Mouse (Mus musculus) heart, embryonic 12.5 days (tissue): ENCODE results near the gene Lgsn. TPM values are rescaled to one million over a fixed set of nuclear protein-coding genes. Genes with fewer than 3 reads are reported as not detected.

Experiments
- ATAC-seq: fragments of 200-750 bp; cut with Nextera tagmentation; 2 replicates; pipeline ENCODE4 v1.8.0; 2017; ENCODE audit warnings: moderate TSS enrichment, moderate library complexity; ENCODE audit not compliant: insufficient number of reproducible peaks, low FRiP score
- H3K27ac ChIP-seq: fragments of 300-500 bp; sonication (generic); 2 replicates; pipeline ENCODE4 v1.5.1; 2016; ENCODE audit warnings: mild to moderate bottlenecking, moderate library complexity; ENCODE audit not compliant: poor library complexity, severe bottlenecking
- H3K27me3 ChIP-seq: fragments of 300-500 bp; sonication (generic); replicated peaks from 2 replicates; pipeline ENCODE4 v1.6.1; 2016; ENCODE audit warnings: mild to moderate bottlenecking, moderate library complexity
- H3K36me3 ChIP-seq: fragments of 300-500 bp; sonication (generic); 2 replicates; pipeline ENCODE4 v1.6.1; 2016; ENCODE audit warnings: mild to moderate bottlenecking, moderate library complexity
- H3K4me1 ChIP-seq: fragments of 300-500 bp; sonication (generic); replicated peaks from 2 replicates; pipeline ENCODE4 v1.6.1; 2016; ENCODE audit warnings: mild to moderate bottlenecking
- H3K4me2 ChIP-seq: fragments of 300-500 bp; sonication (generic); 2 replicates; pipeline ENCODE4 v1.6.1; 2016; ENCODE audit warnings: mild to moderate bottlenecking, moderate library complexity
- H3K4me3 ChIP-seq: fragments of 300-500 bp; sonication (generic); 2 replicates; pipeline ENCODE4 v1.5.1; 2016; ENCODE audit warnings: mild to moderate bottlenecking
- H3K9ac ChIP-seq: fragments of 300-500 bp; sonication (generic); 2 replicates; pipeline ENCODE4 v1.6.1; 2016; ENCODE audit warnings: mild to moderate bottlenecking, moderate library complexity
- H3K9me3 ChIP-seq: fragments of 300-500 bp; sonication (generic); replicated peaks from 2 replicates; pipeline ENCODE4 v1.6.1; 2016; ENCODE audit warnings: mild to moderate bottlenecking, moderate library complexity
- WGBS: fragments of 180-500 bp; shearing (Covaris S2); methylation state at CpG from one replicate; pipeline ENCODE4 v1.1.7; 2016; 5-methylcytosine and 5-hydroxymethylcytosine counted together
- polyA plus RNA-seq: library from polyadenylated mRNA; unstranded; fragments of >200 nt; fragmentation: Nextera tagmentation; extraction: Ambion mirVana; gene quantifications from 2 replicates; pipeline ENCODE4 v1.2.1, GENCODE M21; 2016

Gene Lgsn
- polyA plus RNA-seq, 1 experiment from 2014 or later, result not detected

DNA sequence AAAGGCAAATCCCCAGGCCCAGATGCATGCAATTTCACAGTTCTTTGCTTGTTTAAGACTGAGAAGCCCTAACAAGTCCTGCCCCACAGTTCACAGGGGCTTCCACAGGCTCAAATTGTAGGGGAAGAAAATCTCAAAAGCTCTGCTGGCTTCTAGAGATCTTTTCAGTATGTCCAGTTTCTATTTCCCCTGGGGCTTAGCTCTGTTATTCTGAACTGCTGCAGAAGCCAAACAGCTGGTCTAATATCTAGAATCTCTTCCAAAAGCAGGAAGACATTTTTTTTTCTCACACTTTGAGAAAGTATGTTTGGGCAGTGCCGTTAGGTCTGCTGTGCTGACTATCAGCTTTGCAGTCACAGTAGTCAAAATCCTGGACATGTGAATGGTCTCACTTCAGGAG, 38.6 kb downstream of the Lgsn start:
- no peak overlapping the region for H3K27ac ChIP-seq
- ATAC-seq, result no peak
- WGBS, result 52% methylated on average over 1 of the region's 1 CpGs

DNA sequence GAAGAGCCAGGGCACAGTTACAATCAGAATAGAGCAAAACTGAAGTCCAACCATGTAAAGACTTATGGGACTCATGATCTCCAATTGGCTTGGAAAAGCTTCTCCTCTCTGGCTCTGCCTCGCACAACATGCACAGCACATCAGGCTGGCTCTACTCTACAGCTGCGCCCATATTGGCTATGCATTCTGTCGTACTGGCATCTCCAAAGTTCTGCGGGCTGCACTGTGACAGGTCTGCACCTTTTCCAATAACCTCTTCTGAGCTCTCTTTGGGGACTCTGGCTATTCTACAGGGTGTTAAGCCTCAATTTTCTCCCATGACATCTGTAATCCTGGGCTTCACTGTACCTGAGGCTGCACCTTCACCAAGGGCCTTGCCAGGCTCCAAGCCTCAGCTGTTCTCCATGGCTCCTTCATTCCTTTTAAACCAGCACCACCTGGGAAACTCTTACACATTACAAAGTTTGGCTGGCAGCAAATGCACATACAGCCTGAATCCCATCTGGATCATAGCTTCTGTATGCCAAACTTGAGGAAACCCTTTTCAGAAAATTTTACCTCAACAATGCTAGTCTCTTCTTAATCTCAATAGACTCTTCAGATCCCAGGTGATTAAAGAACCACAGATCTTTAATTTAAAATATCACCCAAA, 44.5 kb downstream of the Lgsn start:
- H3K9me3 ChIP-seq, result peaks cover 8% of the 10 kb centered on the region
- H3K4me2 ChIP-seq, result no peak overlapping the region
- H3K9ac ChIP-seq, result no peak overlapping the region
- no peak for ATAC-seq
- no peak overlapping the region for H3K27ac ChIP-seq
- H3K4me3 ChIP-seq, result no peak overlapping the region
- no peaks in the 10 kb centered on the region for H3K4me1 ChIP-seq
- no peaks in the 10 kb centered on the region for H3K27me3 ChIP-seq
- H3K36me3 ChIP-seq, result no peaks in the 10 kb centered on the region
- WGBS, result 82% methylated on average over 4 of the region's 4 CpGs

More for the DNA sequence above, 38.6 kb downstream of the Lgsn start:
- Histone ChIP-seq H3K9ac (no peak overlapping the region), H3K4me3 (no peak overlapping the region), H3K9me3 (no peaks in the 10 kb centered on the region), H3K27me3 (no peaks in the 10 kb centered on the region), H3K4me2 (no peak overlapping the region), H3K4me1 (no peaks in the 10 kb centered on the region), H3K36me3 (no peaks in the 10 kb centered on the region)

GRCm38 (mm10) chr1:31222564-31222963, 46.4 kb downstream of the Lgsn start, which contains the start of the genes 4931428L18Rik and Pih1d3:
TSS of gene 4931428L18Rik (minus strand) at chr1:31222684.
TSS of gene Pih1d3 (plus strand) at chr1:31222838.
- H3K27me3 ChIP-seq, result no peaks in the 10 kb centered on the region
- peaks cover 8% of the 10 kb centered on the region for H3K9me3 ChIP-seq
- H3K36me3 ChIP-seq, result no peaks in the 10 kb centered on the region
- H3K27ac ChIP-seq, result no peak within 1 kb of the TSS
- no peak within 1 kb of the TSS for H3K4me2 ChIP-seq
- no peak for ATAC-seq
- H3K9ac ChIP-seq, result no peak within 1 kb of the TSS
- H3K4me1 ChIP-seq, result no peaks in the 10 kb centered on the region
- no peak within 1 kb of the TSS for H3K4me3 ChIP-seq
- WGBS, result 76% methylated on average over 7 of the region's 7 CpGs

- Histone ChIP-seq H3K4me2 (no peak overlapping the region), H3K27ac (no peak overlapping the region), H3K9me3 (no peaks in the 10 kb centered on the region), H3K9ac (no peak overlapping the region), H3K4me3 (no peak overlapping the region), H3K36me3 (no peaks in the 10 kb centered on the region), H3K27me3 (no peaks in the 10 kb centered on the region), H3K4me1 (no peaks in the 10 kb centered on the region)
- no peak for ATAC-seq
Measured at GRCm38 (mm10) chr1:31233319-31234036, 57.3 kb downstream of the Lgsn start.

Other genes starting within 250 kb of the Lgsn start
- not detected in 2 replicates for gene AC153137.1, start 198.4 kb upstream of the Lgsn start, polyA plus RNA-seq
- gene 4931428L18Rik, start 46.3 kb downstream of the Lgsn start, polyA plus RNA-seq, result not detected in 2 replicates
- gene Pih1d3, start 46.4 kb downstream of the Lgsn start, polyA plus RNA-seq, result not detected in 2 replicates